Mouse (Mus musculus): ENCODE measurements at regions not wholly inside any gene's neighbourhood (a gene's known extent, or its start where the extent isn't known, plus 50 kb on each side); places are given as distances from the start of the nearest gene placed in this dataset.

DNA sequence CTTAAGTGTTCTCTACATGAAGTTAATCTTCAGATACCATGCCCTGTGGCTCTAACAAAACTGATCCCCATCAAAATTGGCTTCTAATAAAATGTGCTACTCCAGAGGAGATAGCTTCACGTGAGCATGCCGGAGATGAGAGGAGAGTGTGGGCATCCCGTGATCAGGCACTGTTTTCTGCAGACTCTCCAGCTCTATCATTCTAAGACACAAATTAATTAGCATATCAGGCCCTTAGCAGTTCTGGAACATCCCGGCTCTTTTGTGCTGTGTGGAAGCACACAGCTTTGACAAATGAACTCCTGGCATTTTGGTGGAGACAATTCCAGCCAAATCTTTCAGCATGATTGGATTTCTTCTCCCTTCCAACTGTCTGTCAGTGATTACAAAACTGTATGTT, 91.0 kb upstream of the B3gat2 start:
- no peak overlapping the region for H3K4me3 ChIP-seq (ENCODE audit: control insufficient read depth in 1 of 2, insufficient read depth in 1 of 2, low read depth in 2 of 2, low read length in 2 of 2)
- no peak overlapping the region for H3K27ac ChIP-seq (ENCODE audit: control insufficient read depth, low read depth, low read length)
- H3K9me3 ChIP-seq (replicated peaks; ENCODE audit: insufficient read depth, low read length), result no peaks in the 10 kb centered on the region
- no peak for DNase-seq (ENCODE audit: low read depth, low spot score)
- H3K27me3 ChIP-seq (ENCODE audit: control insufficient read depth in 1 of 2, insufficient read depth in 2 of 2, low read length in 2 of 2), result no peaks in the 10 kb centered on the region
- no peaks in the 10 kb centered on the region for H3K79me2 ChIP-seq (ENCODE audit: control insufficient read depth, insufficient read depth, low read length, poor library complexity)
- no peaks in the 10 kb centered on the region for H3K36me3 ChIP-seq (ENCODE audit: control insufficient read depth in 1 of 2, insufficient read depth in 2 of 2, low read length in 2 of 2)
- H3K9ac ChIP-seq (ENCODE audit: control insufficient read depth, low read depth, low read length, poor library complexity, severe bottlenecking), result no peak overlapping the region
- H3K4me1 ChIP-seq (ENCODE audit: control insufficient read depth in 1 of 2, insufficient read depth in 2 of 2, low read length in 2 of 2), result no peaks in the 10 kb centered on the region
- TF ChIP-seq GABPA (IDR thresholded peaks at IDR 0.05; ENCODE audit: low read depth, low read length) (no peak), USF1 (IDR thresholded peaks at IDR 0.05; ENCODE audit: low read depth, low read length) (no peak), RCOR1 (IDR thresholded peaks at IDR 0.05; ENCODE audit: low read depth, low read length) (no peak), BHLHE40 (IDR thresholded peaks at IDR 0.05; ENCODE audit: borderline replicate concordance, low read depth, low read length) (no peak), POLR2A (IDR thresholded peaks at IDR 0.05; ENCODE audit: control insufficient read depth in 1 of 2, insufficient read depth in 1 of 2, low read depth in 1 of 2, low read length in 2 of 2, poor library complexity in 1 of 2) (no peak), MEF2A (IDR thresholded peaks at IDR 0.05; ENCODE audit: extremely low read depth, insufficient replicate concordance, low read depth, low read length, poor library complexity, severe bottlenecking) (no peak), CHD1 (IDR thresholded peaks at IDR 0.05; ENCODE audit: low read depth, low read length) (no peak), ZMIZ1 (IDR thresholded peaks at IDR 0.05; ENCODE audit: low read depth, low read length) (no peak), GATA1 (IDR thresholded peaks at IDR 0.05; ENCODE audit: low read depth, low read length) (no peak), TBP (IDR thresholded peaks at IDR 0.05; ENCODE audit: low read depth, low read length) (no peak), MYB (IDR thresholded peaks at IDR 0.05; ENCODE audit: low read depth, low read length) (no peak), POLR2AphosphoS5 (IDR thresholded peaks at IDR 0.05; ENCODE audit: borderline replicate concordance, low read depth, low read length) (no peak), NELFE (IDR thresholded peaks at IDR 0.05; ENCODE audit: low read depth, low read length) (no peak), KAT2A (conservative IDR thresholded peaks at IDR 0.05; ENCODE audit: low read depth, low read length) (no peak), E2F4 (IDR thresholded peaks at IDR 0.05; ENCODE audit: borderline replicate concordance, low read depth, low read length) (no peak)

- H3K4me1 ChIP-seq (ENCODE audit: control insufficient read depth in 1 of 2, insufficient read depth in 2 of 2, low read length in 2 of 2), result no peaks in the 10 kb centered on the region
- no peaks in the 10 kb centered on the region for H3K79me2 ChIP-seq (ENCODE audit: control insufficient read depth, insufficient read depth, low read length, poor library complexity)
- no peaks in the 10 kb centered on the region for H3K9me3 ChIP-seq (replicated peaks; ENCODE audit: insufficient read depth, low read length)
- no peak overlapping the region for H3K4me3 ChIP-seq (ENCODE audit: control insufficient read depth in 1 of 2, insufficient read depth in 1 of 2, low read depth in 2 of 2, low read length in 2 of 2)
- no peak overlapping the region for H3K27ac ChIP-seq (ENCODE audit: control insufficient read depth, low read depth, low read length)
- TF ChIP-seq POLR2AphosphoS2 (IDR thresholded peaks at IDR 0.05; ENCODE audit: low read length), result no peak
- no peak for TF ChIP-seq CTCF (IDR thresholded peaks at IDR 0.05 in 2 of 3, conservative IDR thresholded peaks at IDR 0.05 in 1 of 3; ENCODE audit: control insufficient read depth in 1 of 3, insufficient read depth in 1 of 3, low read depth in 2 of 3, low read length in 3 of 3, poor library complexity in 1 of 3, severe bottlenecking in 1 of 3)
- TF ChIP-seq MXI1 (IDR thresholded peaks at IDR 0.05; ENCODE audit: low read depth, low read length), result no peak
- TF ChIP-seq TAL1 (IDR thresholded peaks at IDR 0.05; ENCODE audit: low read length), result no peak
- no peak for TF ChIP-seq MYC (IDR thresholded peaks at IDR 0.05; ENCODE audit: low read depth, low read length)
- no peak for TF ChIP-seq NRF1 (IDR thresholded peaks at IDR 0.05; ENCODE audit: insufficient read depth, low read depth, low read length, poor library complexity, severe bottlenecking)
- no peak for TF ChIP-seq ZNF384 (IDR thresholded peaks at IDR 0.05; ENCODE audit: low read depth, low read length)
- TF ChIP-seq SMC3 (IDR thresholded peaks at IDR 0.05; ENCODE audit: low read depth, low read length), result no peak
- TF ChIP-seq ZC3H11A (IDR thresholded peaks at IDR 0.05; ENCODE audit: low read depth, low read length), result no peak
- TF ChIP-seq UBTF (IDR thresholded peaks at IDR 0.05; ENCODE audit: borderline replicate concordance, insufficient read depth, low read depth, low read length), result no peak
- no peaks in the 10 kb centered on the region for H3K27me3 ChIP-seq (ENCODE audit: control insufficient read depth in 1 of 2, insufficient read depth in 2 of 2, low read length in 2 of 2)
- no peak overlapping the region for H3K9ac ChIP-seq (ENCODE audit: control insufficient read depth, low read depth, low read length, poor library complexity, severe bottlenecking)
- H3K36me3 ChIP-seq (ENCODE audit: control insufficient read depth in 1 of 2, insufficient read depth in 2 of 2, low read length in 2 of 2), result no peaks in the 10 kb centered on the region
- DNase-seq (ENCODE audit: low read depth, low spot score), result no peak
Observed at GRCm38 (mm10) chr1:23674357-23674756, 87.2 kb upstream of the B3gat2 start.

Measured in MEL (cell line).